Mouse (Mus musculus) adrenal gland, adult 2 months (tissue): Measurements from ENCODE around the gene Tmem231. TPM values are rescaled to one million over a fixed set of nuclear protein-coding genes. Genes with fewer than 3 reads are reported as not detected.

Experiments
- DNase-seq: peaks from one replicate; pipeline ENCODE4 v3.0.0; 2021
- long read RNA-seq: library from polyadenylated mRNA; stranded (forward); transcript quantifications from one replicate; pipeline ENCODE4 v2.0.0, GENCODE M21; 2021
- polyA plus RNA-seq: library from polyadenylated mRNA; depleted of rRNA; stranded (reverse); fragments of >200 nt; gene quantifications from 2 replicates; pipeline ENCODE4 v1.2.3, GENCODE M21; 2012; rRNA removed
- total RNA-seq, 2 experiments: library from RNA; stranded (reverse); gene quantifications; 2 replicates each; pipeline ENCODE4 v1.2.3; 2021

Gene Tmem231
- total RNA-seq (10 to 100 TPM in 1 of 2 experiments, 1 to 10 TPM in 1; 6.0 to 10.2 TPM), polyA plus RNA-seq (9.4 and 9.9 TPM in 2 replicates)
- long read RNA-seq, transcript Tmem231-201 (7 exons, 2,984 nt), result major isoform, 11 of 13 reads
- long read RNA-seq, partial matches to known transcripts, result 2 of 13 reads
- long read RNA-seq, other reads (novel, unspliced or antisense), result 0 of 13 reads

DNA sequence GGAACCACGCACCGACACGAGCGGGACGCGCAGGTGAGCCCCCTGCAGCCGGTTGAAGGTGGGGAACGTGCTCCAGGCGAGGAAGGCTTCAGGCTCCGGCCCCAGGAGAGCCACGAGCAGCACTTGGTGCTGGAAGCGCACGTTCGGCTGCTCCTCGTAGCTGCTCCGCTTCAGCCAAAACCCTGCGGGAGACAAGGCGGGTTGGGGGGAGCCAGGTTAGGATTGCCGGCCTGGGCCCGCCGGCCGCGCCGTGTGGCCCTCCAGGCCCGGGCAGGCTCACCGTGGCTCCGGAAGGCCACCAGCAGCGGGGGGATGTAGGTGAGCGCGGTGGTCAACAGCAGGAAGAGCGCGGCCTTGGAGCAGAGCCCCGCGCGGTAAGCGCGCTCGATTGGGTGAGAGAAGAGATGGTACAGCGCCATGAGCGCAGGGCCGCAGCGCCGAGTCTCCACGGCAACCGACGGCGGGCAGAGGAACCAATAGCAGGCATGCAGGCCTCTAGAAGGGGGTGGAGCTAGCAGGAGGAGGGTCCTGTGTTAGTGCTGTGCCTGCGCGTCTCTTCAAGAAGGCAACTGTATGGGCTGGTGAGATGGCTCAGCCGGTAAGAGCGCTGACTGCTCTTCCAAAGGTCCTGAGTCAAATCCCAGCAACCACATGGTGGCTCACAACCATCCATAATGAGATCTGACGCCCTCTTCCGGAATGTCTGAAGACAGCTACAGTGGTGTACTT is at the start of gene Tmem231:
TSS of gene Tmem231 (minus strand) at position 534 of the 729 bp plus-strand sequence.
- DNase-seq, result peak; percentile 94

DNA sequence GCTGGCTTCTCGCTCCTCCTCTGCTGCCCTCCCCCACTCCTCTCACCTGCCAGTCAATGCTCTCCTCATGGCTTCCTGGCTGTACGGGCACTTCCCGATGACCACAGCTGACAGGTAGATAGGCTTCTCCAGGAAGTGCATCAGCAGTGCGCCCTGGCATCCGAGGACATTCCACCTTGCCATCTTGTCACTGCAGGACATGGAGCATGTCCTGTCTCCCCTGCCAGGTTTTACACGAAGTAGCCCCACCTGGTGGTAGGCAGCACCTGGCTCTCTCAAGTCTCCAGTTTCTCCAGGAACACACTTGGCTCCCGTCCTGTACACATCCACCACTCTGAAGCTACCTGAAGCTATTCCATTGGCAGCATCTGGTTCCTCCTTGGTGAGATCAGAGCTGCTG is 48.4 kb upstream of the Tmem231 start:
- no peak for DNase-seq

DNA sequence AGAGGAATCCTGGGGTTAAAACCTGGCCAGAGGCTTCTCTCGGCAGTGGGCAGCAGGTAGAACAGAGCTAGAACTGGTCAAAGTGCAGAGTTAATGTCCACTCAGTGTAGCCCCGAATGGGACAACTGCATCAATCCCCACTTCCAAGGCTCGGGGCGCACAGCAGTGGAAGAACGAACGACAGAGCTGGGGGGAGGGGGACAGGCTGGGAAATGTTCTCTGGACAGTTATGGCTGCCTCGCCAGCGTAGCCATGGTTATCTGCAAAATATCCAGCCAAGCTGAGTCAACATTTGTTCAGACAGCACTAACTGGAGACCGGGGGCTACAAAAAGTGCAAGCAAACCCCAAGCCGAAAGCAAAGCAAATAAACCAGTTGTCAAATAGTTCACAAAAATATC is 44.5 kb upstream of the Tmem231 start:
- DNase-seq, result no peak

DNA sequence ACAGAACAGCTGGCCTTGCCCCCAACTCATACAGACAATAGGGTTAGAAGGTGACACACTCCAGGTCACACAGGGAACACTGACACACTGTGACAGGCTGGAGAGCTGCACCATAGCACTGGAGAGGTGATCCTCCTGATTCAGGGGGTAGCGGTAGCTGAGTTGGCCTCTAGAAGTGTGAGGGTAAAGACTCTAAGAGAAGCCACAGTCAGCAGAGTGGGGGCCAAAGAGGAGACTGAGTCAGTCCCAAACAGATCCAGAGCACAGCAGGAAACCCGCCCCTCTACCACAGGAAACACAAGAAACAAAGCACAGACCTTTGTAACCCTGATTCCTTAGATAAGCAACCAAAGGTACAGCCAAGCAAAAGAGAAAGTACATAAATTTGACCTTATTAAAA is 42.6 kb upstream of the Tmem231 start:
- no peak for DNase-seq

DNA sequence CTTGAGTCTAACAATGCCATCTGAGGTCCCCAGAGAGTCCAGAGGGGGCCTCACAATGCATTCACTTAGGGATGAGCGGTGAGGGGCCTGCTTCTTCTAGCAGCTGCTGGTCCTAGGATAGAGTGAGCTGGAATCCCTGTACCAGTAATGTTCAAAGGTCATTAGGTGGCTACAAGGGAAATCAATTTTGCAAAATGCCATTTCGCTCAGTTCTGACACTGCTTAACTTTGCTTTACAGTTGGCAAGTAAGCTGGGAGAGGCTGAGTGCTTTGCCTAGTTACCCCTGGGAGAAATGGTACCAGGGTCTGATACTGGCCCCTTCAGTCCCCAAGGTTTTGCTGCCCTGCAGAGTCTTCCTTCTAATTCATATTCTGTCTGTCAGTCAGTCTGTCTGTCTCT is 42.0 kb upstream of the Tmem231 start:
- no peak for DNase-seq

DNA sequence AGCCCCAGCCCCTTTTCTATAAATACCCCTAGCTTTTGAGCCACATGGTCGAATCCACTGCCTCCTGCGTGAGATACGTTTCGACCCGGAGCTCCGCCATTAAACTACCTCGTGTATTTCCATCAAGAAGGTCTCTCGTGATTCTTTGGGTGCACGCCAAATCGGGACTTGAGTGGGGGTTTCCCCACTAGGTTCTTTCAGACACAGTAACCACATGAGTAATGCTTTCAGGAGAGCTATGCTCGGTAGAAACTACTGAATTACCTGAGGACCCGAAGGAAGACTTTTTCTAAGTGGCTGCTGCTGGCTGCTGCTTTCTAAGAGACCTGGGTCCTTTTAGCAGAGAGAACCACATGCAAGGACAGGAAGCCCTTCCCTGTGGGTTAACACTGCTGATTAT is 40.5 kb upstream of the Tmem231 start:
- DNase-seq, result no peak

DNA sequence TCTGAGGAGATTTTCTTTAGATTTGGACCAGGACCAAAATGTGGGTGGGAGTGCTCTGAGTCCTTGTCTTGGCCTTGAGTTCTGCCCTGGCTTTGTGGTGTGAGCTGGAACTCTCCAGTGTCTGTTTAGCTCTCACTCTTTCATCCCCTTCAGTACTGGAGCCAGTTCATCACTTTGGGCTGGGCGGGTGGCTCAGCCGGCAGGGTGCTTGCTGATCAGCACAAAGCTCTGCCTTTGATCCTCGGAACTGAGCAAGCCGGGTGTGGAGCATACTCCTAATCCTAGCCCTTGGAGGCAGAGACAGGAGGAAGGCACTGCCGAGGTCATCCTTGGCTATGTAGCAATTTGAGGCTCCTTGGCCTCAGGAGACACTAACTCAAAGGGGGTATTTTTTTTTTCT is 35.3 kb upstream of the Tmem231 start:
- DNase-seq, result no peak

DNA sequence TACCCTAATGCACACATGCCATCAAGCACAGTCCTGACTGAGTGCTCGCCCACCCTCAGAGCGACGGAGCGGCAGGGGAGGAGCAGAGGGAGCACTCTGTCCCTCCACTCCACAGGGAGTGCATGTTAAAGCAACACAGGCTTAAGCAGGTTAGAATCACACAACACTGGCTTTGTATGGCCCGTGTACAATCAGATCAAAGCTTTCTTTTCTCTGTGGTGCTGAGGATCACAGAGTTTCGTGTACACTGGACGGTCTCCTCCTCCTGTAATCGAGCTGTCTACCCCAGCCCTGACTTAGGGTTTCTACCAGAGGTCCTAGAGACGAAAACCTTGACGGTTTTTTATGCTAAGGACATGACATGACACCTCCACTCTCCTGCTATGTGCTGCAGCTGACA is 34.9 kb upstream of the Tmem231 start:
- DNase-seq, result no peak

DNA sequence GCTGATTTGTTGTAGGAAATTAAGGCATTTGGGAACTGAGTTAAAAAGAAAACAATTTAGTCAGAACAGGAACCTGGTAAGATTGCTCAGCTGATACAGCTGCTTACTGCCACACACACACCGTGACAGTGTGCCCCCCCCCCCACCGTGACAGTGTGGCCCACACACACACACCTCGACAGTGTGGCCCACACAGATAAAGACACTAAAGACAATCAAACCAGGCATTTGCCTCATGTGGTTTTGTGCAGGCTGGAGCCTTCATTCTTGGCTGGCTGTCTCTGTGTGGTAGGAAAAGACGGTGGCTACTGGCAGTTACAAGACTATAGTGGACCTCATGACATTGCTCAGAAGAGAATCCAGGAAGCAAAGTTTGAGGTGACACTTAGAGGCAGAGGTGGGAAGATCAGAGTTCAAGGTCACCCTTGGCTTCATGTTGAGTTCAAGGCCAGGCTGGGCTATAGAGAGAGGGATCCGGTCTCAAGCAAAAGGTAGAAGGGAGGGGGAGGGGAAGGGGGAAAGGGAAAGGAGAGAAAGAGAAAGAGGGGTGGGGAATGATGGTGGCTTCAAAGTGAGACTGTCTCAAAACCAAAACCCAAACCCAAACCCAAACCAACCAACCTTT is 33.7 kb upstream of the Tmem231 start:
- DNase-seq, result no peak

DNA sequence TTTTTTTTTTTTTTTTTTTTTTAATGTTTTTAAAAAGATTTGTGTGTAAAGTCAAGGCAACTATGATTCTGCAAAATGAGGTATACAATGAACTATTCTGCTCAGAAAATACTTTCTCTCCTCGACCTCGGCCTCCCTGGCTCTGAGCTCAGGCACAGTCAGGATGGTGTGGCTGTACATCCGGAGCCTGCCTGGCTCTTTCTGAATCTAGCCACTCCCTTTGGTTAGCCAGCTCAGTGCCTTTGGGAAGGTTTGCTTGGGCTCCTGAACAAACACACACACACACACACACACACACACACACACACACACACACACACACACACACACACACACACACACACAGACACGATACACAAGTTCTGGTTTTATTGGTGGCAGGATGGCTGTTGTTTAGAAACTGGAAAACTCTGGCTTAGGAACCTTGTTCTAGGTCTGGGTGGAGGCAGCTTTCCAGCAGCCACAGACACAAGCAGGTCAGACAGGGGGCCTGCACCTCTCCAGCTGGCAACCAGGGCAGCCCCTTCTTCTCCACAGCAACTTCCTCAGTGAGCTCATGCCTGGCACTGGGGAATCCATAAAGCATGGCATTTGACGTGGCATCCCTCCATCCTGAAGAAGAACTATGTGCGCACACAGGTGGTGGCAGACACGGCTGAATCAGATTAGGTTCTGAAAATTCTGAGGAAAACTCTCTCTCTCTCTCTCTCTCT is 31.3 kb upstream of the Tmem231 start:
- peak; percentile 26 for DNase-seq

DNA sequence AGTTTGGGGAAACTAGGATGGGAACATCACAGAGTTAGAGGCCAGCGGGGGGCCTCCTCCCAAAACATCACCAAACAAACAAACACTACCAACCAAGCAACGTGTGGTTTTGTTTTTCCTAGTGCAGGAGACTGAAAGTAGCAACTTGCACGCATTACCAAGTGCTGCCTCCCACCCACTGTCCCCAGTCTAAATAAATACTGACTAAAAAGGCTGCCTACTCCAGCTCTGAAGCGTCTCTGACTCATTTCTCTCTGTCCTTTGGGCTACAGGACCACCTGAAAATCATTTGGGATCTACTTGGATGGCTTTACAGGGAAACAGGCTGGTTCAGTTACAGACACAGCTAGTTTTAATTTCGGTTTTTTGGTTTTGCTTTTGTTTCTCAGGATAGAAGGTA is 30.7 kb upstream of the Tmem231 start:
- no peak for DNase-seq

DNA sequence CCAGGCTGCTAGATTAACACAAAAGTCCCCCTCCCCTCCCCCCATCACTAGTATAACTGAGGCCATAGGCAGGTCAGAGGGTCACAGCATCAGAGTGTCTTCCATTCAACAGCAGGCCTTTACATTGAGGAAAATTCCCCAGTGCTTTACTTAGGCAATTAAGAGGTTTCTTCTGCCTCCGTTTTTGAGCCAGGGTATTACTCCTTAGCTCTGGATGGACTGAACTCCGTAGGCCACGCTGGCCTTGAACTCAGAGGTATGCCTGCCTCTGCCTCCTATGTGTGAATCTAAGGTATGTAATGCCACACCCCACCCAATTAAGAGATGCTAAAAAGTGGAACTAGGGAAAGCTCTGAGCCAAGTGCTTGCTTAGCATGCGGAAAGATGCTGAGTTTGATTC is 29.9 kb upstream of the Tmem231 start:
- no peak for DNase-seq

DNA sequence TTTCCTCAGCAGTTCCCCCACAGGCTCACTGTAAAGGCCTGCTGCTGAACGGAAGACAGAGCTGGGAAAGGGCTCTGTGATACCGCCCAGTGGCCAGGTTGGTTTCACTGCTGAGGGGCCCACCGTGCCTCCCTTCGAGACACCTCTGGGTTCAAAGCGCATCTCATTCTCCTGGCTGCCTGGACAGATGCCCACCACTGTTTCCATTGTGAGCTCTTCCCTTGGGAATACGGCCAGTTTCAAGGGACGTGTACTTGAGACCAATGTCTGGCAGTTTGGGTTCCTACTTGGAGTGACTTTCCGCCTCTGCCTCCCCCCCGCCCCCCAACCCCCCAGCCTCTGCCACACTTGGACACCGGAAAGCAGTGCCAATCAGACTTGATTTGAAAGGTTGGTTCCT is 29.4 kb upstream of the Tmem231 start:
- DNase-seq, result no peak

DNA sequence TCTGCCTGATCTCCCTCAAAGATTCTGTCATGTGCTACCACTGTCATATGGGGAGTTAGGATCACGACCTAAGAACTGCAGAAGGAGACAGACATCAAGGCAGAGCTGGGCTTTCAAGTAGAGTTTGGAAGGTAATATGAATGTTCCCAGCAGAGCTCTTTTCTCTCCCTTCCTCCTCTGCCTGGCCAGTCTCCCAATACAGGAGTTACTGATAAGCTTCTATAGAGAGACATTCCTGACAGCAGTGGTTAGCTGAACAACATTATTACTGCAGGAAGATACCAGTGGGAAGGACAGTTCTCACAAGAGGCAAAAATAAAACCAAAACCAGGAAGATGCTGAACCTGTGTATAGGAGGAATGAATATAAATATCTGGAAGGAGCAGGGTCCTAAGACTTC is 28.9 kb upstream of the Tmem231 start:
- DNase-seq, result no peak

DNA sequence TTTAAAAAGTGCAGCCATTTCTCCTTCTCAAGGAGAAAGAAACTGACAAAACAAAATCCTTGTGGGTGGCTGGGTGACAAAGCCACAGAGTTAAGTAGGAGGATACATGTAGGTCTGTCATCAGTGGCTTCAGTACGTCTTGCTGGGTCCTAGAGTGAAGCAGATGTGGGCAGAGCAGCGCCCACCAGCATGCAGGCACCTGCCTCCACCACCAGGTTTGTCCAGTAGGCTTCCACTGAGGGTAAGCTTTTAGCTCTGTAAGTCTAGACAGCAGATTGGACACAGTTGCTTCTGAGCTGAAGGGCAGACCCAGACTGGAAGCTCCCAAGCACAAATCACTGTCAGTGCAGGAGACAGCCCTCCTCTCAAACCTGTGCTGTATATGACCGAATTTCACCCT is 27.6 kb upstream of the Tmem231 start:
- no peak for DNase-seq

DNA sequence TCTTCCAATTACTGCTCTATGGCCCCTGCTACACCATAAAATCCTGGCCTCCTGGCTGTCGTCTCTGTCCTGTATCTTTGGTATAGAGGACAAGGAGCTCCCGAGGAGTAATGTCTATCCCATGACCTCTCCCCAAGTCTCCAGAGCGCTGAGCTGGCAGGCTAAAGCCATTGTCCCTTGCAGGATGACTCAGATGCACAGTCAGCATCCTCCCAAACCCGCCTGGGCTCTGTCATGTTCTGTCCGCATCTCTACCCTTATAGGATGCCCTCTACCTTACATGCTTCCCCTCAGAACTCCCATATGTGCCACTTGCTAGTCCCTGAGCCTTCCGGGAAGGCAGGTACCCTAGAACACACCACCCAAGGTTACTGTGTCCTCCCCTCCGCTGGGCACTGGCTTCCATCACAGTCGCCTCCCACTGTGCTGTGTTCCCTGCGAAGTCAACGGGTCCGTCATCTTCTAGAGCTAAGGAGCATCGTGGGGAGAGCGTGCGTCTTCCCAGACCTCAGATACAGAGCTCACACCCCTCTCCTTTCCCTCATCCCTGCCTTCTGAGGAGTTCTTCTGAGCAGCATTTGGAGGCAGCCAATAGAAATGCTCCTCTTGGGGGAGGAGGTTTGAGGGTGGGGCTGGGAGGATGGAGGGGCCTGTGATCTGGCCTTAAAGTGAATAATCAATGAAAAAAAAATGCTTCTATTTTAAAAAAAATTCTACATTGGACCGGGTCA is 27.1 kb upstream of the Tmem231 start:
- no peak for DNase-seq

DNA sequence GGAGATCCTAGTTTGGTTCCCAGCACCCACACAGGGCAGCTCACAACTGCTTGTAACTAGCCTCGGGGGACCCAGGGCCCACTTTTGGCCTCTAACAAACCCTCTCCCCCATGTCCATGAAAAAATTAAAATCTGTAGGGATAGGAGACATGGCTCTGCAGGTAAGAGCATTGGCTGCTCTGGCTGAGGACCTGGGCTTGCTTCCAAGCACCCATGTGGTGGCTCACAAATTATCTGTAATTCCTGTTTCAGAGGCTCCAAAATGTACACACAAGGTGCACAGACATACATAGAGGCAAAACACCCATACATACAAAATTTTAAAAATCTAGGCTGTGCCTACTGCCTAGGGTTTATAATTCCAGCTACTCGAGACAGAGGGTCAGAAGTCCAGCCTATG is 23.6 kb upstream of the Tmem231 start:
- no peak for DNase-seq

DNA sequence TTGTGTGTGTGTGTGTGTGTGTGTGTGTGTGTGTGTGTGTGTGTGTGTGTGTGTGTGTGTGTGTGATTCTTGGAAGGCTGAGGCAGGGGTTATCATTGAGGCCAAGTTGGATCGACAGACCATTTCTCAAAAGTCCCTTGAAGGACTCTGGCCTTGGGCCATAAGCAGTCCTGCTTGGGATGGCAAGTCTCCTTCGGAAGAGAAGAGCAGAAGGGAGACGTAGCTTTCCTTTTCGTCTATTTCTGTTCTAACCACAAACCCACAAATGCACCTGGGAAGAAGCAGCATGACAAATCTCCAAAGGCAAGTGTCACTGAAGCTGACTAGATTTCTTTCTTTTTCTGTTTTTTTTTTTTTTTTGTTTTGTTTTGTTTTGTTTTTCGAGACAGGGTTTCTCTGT is 22.2 kb upstream of the Tmem231 start:
- DNase-seq, result no peak

DNA sequence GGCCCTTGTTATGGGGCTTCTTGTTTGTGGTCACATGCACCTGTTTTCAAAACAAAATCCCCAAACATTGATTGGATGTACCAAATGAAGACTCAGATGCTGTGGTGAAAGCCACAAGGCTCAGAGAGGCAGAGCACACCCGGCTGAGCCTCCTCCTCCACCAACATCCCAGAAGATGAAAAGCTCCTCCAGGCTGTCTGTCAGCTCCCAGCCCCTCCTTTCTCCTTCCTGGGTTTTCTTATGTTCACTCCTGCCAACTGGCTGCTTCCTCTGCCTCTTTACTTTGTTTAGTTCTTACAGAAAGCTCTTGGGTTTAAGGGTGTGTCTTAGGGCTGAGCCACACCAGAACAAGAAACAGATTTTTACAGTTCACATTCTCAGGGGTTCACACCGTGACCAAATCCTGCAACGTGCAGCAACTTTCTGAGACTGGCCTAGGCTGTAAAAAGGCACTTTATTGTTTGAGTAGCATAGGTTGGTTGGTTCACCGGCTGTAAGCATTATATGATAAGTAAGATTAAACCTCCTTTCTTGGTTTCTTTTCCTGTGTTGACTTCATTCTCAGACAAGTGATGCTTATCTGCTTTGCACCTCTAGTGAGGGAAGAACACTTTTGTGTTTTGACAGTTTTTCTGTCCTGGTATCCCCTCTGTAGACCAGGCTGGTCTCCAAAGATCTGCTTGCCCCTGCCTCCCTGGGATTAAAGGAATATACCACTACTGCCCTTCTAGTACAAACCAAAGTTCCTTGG is 21.3 kb upstream of the Tmem231 start:
- no peak for DNase-seq

DNA sequence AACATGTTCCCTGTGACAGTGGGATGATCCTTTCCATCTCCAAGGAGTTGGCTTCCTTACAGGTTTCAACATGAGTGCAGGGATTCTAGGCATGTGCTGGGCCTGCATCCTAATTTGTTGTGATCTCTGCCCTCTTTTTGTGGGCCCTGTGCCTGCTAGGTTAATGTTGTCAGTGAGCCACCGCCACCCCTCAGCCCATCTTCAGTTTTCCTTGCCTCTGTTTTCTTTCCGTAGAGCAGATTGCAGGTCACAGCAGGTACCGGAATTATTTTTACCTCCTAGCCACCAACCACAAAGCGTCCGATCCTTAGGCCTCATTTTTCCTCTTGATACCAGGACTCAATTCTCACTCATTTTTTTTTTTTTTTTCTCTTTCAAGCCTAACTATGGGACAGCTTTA is 18.3 kb upstream of the Tmem231 start:
- no peak for DNase-seq

DNA sequence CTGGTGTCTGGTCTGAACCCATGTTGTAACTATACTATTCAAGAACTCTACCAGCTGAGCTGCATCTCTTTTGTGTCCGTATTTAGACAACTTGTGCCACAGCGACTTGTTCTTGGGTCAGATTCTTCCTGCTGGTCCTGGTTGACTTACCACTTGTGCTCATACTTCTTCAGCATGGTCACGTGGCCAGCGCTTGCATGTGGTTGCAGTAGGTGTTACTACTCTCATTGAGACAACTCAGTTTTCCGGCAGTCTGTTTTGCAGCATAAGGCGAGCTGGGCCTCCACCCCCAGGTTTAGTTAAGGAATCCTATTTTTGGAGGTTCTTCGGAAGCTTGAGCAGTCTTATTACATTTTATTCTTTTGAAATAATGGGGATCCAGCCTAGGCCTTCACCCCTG is 17.6 kb upstream of the Tmem231 start:
- no peak for DNase-seq

DNA sequence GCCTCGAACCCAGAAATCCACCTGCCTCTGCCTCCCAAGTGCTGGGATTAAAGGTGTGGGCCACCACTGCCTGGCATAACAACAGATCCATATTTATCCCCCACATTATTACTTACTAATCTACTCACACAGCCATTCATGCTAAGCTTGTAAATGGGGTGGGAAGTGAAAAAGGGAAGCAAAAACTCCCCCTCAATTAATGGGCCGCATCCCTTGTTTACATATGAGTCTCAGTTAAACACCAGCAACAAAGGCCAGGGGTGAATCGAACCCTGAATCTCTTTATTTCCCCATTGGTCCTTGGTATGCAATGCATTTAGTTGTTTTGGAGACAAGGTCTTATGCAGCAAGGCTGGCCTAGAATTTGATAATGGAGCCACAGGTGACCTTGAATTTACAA is 17.2 kb upstream of the Tmem231 start:
- DNase-seq, result no peak
